Mouse (Mus musculus) layer of hippocampus, adult 9-10 months (tissue): ENCODE data around the gene Sdhaf4.

Experiments used
- DNase-seq: peaks from one replicate; pipeline ENCODE4 v3.0.0; 2022; ENCODE audit warnings: low spot score

Gene Sdhaf4

GRCm38 (mm10) chr1:23955539-23955938 is 49.9 kb downstream of the Sdhaf4 start:
- no peak for DNase-seq

- DNase-seq: no peak
Observed at GRCm38 (mm10) chr1:23953921-23954320, 51.5 kb downstream of the Sdhaf4 start.

- DNase-seq: no peak
Observed at GRCm38 (mm10) chr1:23948778-23949699, 56.4 kb downstream of the Sdhaf4 start.

GRCm38 (mm10) chr1:23948290-23948689 is 57.2 kb downstream of the Sdhaf4 start:
- DNase-seq: no peak
